In the genomic region with DNA sequence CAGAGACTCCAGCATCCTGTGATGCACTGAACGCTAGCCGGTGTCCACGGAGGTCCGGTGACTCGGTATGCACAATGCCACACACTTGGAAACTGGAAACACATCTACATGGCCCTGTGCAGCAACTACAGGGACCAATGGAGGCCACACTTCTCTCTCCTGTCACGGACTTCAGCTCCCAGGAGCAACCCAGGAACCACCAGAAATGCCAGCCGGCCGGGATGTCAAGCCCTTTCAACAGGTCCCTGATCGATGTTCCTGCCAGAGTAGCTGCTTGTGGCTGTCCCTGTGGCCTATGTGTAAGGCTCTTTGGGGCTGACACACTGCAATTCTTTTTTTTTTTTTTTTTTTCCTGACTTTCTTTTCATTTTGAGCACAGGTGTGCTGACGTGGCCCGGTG, we compare ENCODE assay signal across 24 mouse cellular contexts. TPM values are rescaled to one million over a fixed set of nuclear protein-coding genes. Genes with fewer than 3 reads are reported as not detected.
A peak's percentile ranks its signal among the peaks of the same experiment; 100 is the strongest.
DNase-seq lines count a peak whose midpoint lies in the region; ATAC-seq and TF ChIP-seq lines count a peak whose summit lies in the region.
"Had no signal": no experiment of that assay in that cellular context is flagged by ENCODE, and none has a peak within 500 bp of the region (broad histone marks: within the 10 kb centered on the region; RNA-seq: fewer than 3 reads in every experiment).

No protein-coding gene starts in this region.

- H3K4me2 ChIP-seq in forebrain, embryonic 14.5 days (ENCODE audit: low read length) = no peak overlapping the region
- H3K4me2 ChIP-seq in kidney, embryonic 15.5 days = 0 out of 2 replicates have a peak overlapping the region, but pooled peaks have one; percentile 55
- no peak overlapping the region for H3K4me2 ChIP-seq in kidney, embryonic 16.5 days (replicated peaks; ENCODE audit: low read depth, low read length)

- no peak overlapping the region for H3K4me3 ChIP-seq in forebrain, embryonic 14.5 days (ENCODE audit: low read depth, low read length)
- H3K4me3 ChIP-seq in forebrain, embryonic 10.5 days = no peak overlapping the region
- H3K4me3 ChIP-seq in kidney, embryonic 15.5 days (replicated peaks) = no peak overlapping the region
- H3K4me3 ChIP-seq in kidney, embryonic 16.5 days (ENCODE audit: low read length) = no peak overlapping the region
- peak overlapping the region in 1 of 2 experiments; percentile 72; a peak in 2 of 4 replicates for H3K4me3 ChIP-seq in MEL (ENCODE audit: control insufficient read depth in 1 of 2, insufficient read depth in 1 of 2, low read depth in 2 of 2, low read length in 2 of 2)
- H3K4me3 ChIP-seq: erythroblast, embryonic 14.5 days; heart, adult 2 months had no signal

- no peak for TF ChIP-seq RAD21 in MEL (IDR thresholded peaks at IDR 0.05; ENCODE audit: low read depth, low read length)

- TF ChIP-seq CTCF in MEL (IDR thresholded peaks at IDR 0.05 in 2 of 3, conservative IDR thresholded peaks at IDR 0.05 in 1 of 3; ENCODE audit: control insufficient read depth in 1 of 3, insufficient read depth in 1 of 3, low read depth in 2 of 3, low read length in 3 of 3, poor library complexity in 1 of 3, severe bottlenecking in 1 of 3) = no peak

- no peaks in the 10 kb centered on the region; the same call in 1 of the 2 replicates for H3K79me2 ChIP-seq in MEL (ENCODE audit: control insufficient read depth, insufficient read depth, low read length, poor library complexity)

- H3K27me3 ChIP-seq in forebrain, embryonic 14.5 days (replicated peaks; ENCODE audit: control insufficient read depth, insufficient read depth, low read length) = no peaks in the 10 kb centered on the region
- H3K27me3 ChIP-seq in forebrain, embryonic 10.5 days (ENCODE audit: poor library complexity, severe bottlenecking) = peaks cover 27% of the 10 kb centered on the region
- H3K27me3 ChIP-seq in kidney, embryonic 15.5 days = peaks cover 32% of the 10 kb centered on the region
- peaks cover 19% of the 10 kb centered on the region for H3K27me3 ChIP-seq in kidney, embryonic 16.5 days (ENCODE audit: insufficient read depth, low read length)
- no peaks in the 10 kb centered on the region for H3K27me3 ChIP-seq in MEL (ENCODE audit: control insufficient read depth in 1 of 2, insufficient read depth in 2 of 2, low read length in 2 of 2)

- H3K36me3 ChIP-seq in forebrain, embryonic 14.5 days (ENCODE audit: control insufficient read depth, insufficient read depth, low read length) = no peaks in the 10 kb centered on the region
- H3K36me3 ChIP-seq in forebrain, embryonic 10.5 days (replicated peaks) = no peaks in the 10 kb centered on the region
- H3K36me3 ChIP-seq in kidney, embryonic 15.5 days = no peaks in the 10 kb centered on the region
- H3K36me3 ChIP-seq in kidney, embryonic 16.5 days (ENCODE audit: insufficient read depth, low read length) = no peaks in the 10 kb centered on the region
- H3K36me3 ChIP-seq in MEL (ENCODE audit: control insufficient read depth in 1 of 2, insufficient read depth in 2 of 2, low read length in 2 of 2) = peaks cover 0 to 15% of the 10 kb centered on the region in 2 experiments; a peak in 2 of 4 replicates
- H3K36me3 ChIP-seq: embryonic facial prominence, embryonic 10.5 days; embryonic facial prominence, embryonic 13.5 days; forebrain, embryonic 15.5 days; heart, embryonic 10.5 days; heart, embryonic 13.5 days; hindbrain, embryonic 13.5 days had no signal

- TF ChIP-seq POLR2A in MEL (IDR thresholded peaks at IDR 0.05; ENCODE audit: control insufficient read depth in 1 of 2, insufficient read depth in 1 of 2, low read depth in 1 of 2, low read length in 2 of 2, poor library complexity in 1 of 2) = no peak

- no peak for ATAC-seq in forebrain, embryonic 14.5 days
- ATAC-seq in kidney, embryonic 15.5 days (replicated peaks; ENCODE audit: low FRiP score) = no peak
- ATAC-seq in kidney, embryonic 16.5 days (ENCODE audit: low FRiP score, low TSS enrichment) = no peak
- ATAC-seq: CD4-positive, CD25-positive, alpha-beta regulatory T cell, adult 4 months; intestine, postnatal 0 days; Patski had no signal

- H3K9ac ChIP-seq in forebrain, embryonic 14.5 days (ENCODE audit: low read length) = 0 out of 2 replicates have a peak overlapping the region, but pooled peaks have one; percentile 26
- no peak overlapping the region for H3K9ac ChIP-seq in kidney, embryonic 15.5 days
- H3K9ac ChIP-seq in kidney, embryonic 16.5 days (replicated peaks; ENCODE audit: low read length) = no peak overlapping the region
- peak overlapping the region; percentile 67; the same call in 1 of the 2 replicates for H3K9ac ChIP-seq in MEL (ENCODE audit: control insufficient read depth, low read depth, low read length, poor library complexity, severe bottlenecking)
- H3K9ac ChIP-seq: heart, embryonic 13.5 days had no signal

- H3K4me1 ChIP-seq in forebrain, embryonic 14.5 days (ENCODE audit: control insufficient read depth, insufficient read depth, low read length) = peaks cover 3% of the 10 kb centered on the region; the same call in 1 of the 2 replicates
- peaks cover 9% of the 10 kb centered on the region for H3K4me1 ChIP-seq in forebrain, embryonic 10.5 days
- peaks cover 32% of the 10 kb centered on the region for H3K4me1 ChIP-seq in kidney, embryonic 15.5 days
- H3K4me1 ChIP-seq in kidney, embryonic 16.5 days (ENCODE audit: insufficient read depth, low read length) = peaks cover 15% of the 10 kb centered on the region
- peaks cover 7 to 22% of the 10 kb centered on the region in 2 experiments for H3K4me1 ChIP-seq in MEL (ENCODE audit: control insufficient read depth in 1 of 2, insufficient read depth in 2 of 2, low read length in 2 of 2)

- TF ChIP-seq EP300 in MEL (IDR thresholded peaks at IDR 0.05; ENCODE audit: low read depth in 1 of 2, low read length in 2 of 2) = no peak

- H3K9me3 ChIP-seq in forebrain, embryonic 14.5 days (replicated peaks; ENCODE audit: control insufficient read depth, low read length) = no peaks in the 10 kb centered on the region
- H3K9me3 ChIP-seq in forebrain, embryonic 10.5 days = no peaks in the 10 kb centered on the region
- no peaks in the 10 kb centered on the region for H3K9me3 ChIP-seq in kidney, embryonic 15.5 days (replicated peaks)
- no peaks in the 10 kb centered on the region for H3K9me3 ChIP-seq in kidney, embryonic 16.5 days (ENCODE audit: low read length)
- H3K9me3 ChIP-seq in MEL (replicated peaks; ENCODE audit: insufficient read depth, low read length) = no peaks in the 10 kb centered on the region
- H3K9me3 ChIP-seq: embryonic facial prominence, embryonic 10.5 days; embryonic facial prominence, embryonic 13.5 days; forebrain, embryonic 15.5 days; heart, embryonic 10.5 days; heart, embryonic 13.5 days; hindbrain, embryonic 13.5 days had no signal

- 76% methylated on average over 11 of the region's 11 CpGs for WGBS in forebrain, embryonic 14.5 days
- 78% methylated on average over 11 of the region's 11 CpGs for WGBS in forebrain, embryonic 10.5 days
- 67% methylated on average over 11 of the region's 11 CpGs for WGBS in kidney, embryonic 15.5 days
- WGBS in kidney, embryonic 16.5 days = 63% methylated on average over 11 of the region's 11 CpGs

- H3K27ac ChIP-seq in forebrain, embryonic 14.5 days (ENCODE audit: low read depth, low read length) = no peak overlapping the region
- no peak overlapping the region for H3K27ac ChIP-seq in forebrain, embryonic 10.5 days
- no peak overlapping the region for H3K27ac ChIP-seq in kidney, embryonic 15.5 days
- H3K27ac ChIP-seq in kidney, embryonic 16.5 days (ENCODE audit: low read length) = no peak overlapping the region
- H3K27ac ChIP-seq in MEL (ENCODE audit: control insufficient read depth, low read depth, low read length) = peak overlapping the region; percentile 97
- H3K27ac ChIP-seq: embryonic facial prominence, embryonic 10.5 days; embryonic facial prominence, embryonic 13.5 days; forebrain, embryonic 15.5 days; heart, adult 2 months; heart, embryonic 10.5 days; heart, embryonic 13.5 days; hindbrain, embryonic 13.5 days had no signal

- DNase-seq in forebrain, embryonic 14.5 days (ENCODE audit: low spot score) = no peak
- no peak for DNase-seq in forebrain, embryonic 10.5 days (ENCODE audit: extremely low spot score, low spot score)
- DNase-seq in MEL (ENCODE audit: low read depth, low spot score) = peak; percentile 38
- DNase-seq in lung, postnatal 4 days = no peak
- no peak for DNase-seq in spleen, postnatal 10 days (ENCODE audit: low spot score in 2 of 2)
- DNase-seq: adrenal gland, postnatal 10 days; cerebellum, adult 9-10 months; cerebellum, postnatal 14 days; gastrocnemius, postnatal 10 days; gastrocnemius, postnatal 36 days; heart, adult 2 months; heart, postnatal 4 days had no signal

RNA-seq across cellular contexts. Expression of gene Adgrd1, which starts 32.4 kb away (rescaled TPM):
- 0.12 and 0.15 TPM in 2 replicates for polyA plus RNA-seq in forebrain, embryonic 14.5 days (2014; fragmentation: Nextera tagmentation; extraction: Ambion mirVana)
- polyA plus RNA-seq in forebrain, embryonic 10.5 days (2016; fragmentation: Nextera tagmentation; extraction: Ambion mirVana) = 0.02 TPM in 1 of 2 replicates, not detected in the other
- 1.4 and 1.8 TPM in 2 replicates for polyA plus RNA-seq in kidney, embryonic 15.5 days (2015; fragmentation: Nextera tagmentation; extraction: Ambion mirVana)
- 1.2 and 1.7 TPM in 2 replicates for polyA plus RNA-seq in kidney, embryonic 16.5 days (2015; fragmentation: Nextera tagmentation; extraction: Ambion mirVana)
- total RNA-seq in MEL (2012; rRNA removed) = 0.27 and 0.29 TPM in 2 replicates
- polyA plus RNA-seq in MEL (2012; ENCODE audit: insufficient read depth in 1 of 2, insufficient read length in 2 of 2, low read depth in 1 of 2, low replicate concordance in 2 of 2, missing spikeins in 1 of 2) = under 1 TPM in 1 of 2 experiments, not detected in 1; 0.56 TPM
- polyA plus RNA-seq: embryonic facial prominence, embryonic 10.5 days; erythroblast, embryonic 14.5 days had no signal

RNA-seq across cellular contexts. Expression of gene Ran, which starts 44.3 kb away (rescaled TPM):
- polyA plus RNA-seq in forebrain, embryonic 14.5 days (2014; fragmentation: Nextera tagmentation; extraction: Ambion mirVana) = 595 and 632 TPM in 2 replicates
- polyA plus RNA-seq in forebrain, embryonic 10.5 days (2016; fragmentation: Nextera tagmentation; extraction: Ambion mirVana) = 1,091 and 1,094 TPM in 2 replicates
- 657 and 728 TPM in 2 replicates for polyA plus RNA-seq in kidney, embryonic 15.5 days (2015; fragmentation: Nextera tagmentation; extraction: Ambion mirVana)
- polyA plus RNA-seq in kidney, embryonic 16.5 days (2015; fragmentation: Nextera tagmentation; extraction: Ambion mirVana) = 613 and 614 TPM in 2 replicates
- total RNA-seq in MEL (2012; rRNA removed) = 950 and 1,019 TPM in 2 replicates
- 1,000 to 10,000 TPM in 1 of 2 experiments, 10 to 100 TPM in 1; 91.6 to 2,479 TPM for polyA plus RNA-seq in MEL (2012; ENCODE audit: insufficient read depth in 1 of 2, insufficient read length in 2 of 2, low read depth in 1 of 2, low replicate concordance in 2 of 2, missing spikeins in 1 of 2)

RNA-seq across cellular contexts. Expression of gene Stx2, which starts 55.8 kb away (rescaled TPM):
- polyA plus RNA-seq in forebrain, embryonic 14.5 days (2014; fragmentation: Nextera tagmentation; extraction: Ambion mirVana) = 13.9 and 16.9 TPM in 2 replicates
- polyA plus RNA-seq in forebrain, embryonic 10.5 days (2016; fragmentation: Nextera tagmentation; extraction: Ambion mirVana) = 24.9 and 25.3 TPM in 2 replicates
- 35.0 and 36.6 TPM in 2 replicates for polyA plus RNA-seq in kidney, embryonic 15.5 days (2015; fragmentation: Nextera tagmentation; extraction: Ambion mirVana)
- polyA plus RNA-seq in kidney, embryonic 16.5 days (2015; fragmentation: Nextera tagmentation; extraction: Ambion mirVana) = 36.7 and 43.6 TPM in 2 replicates
- 69.0 and 84.8 TPM in 2 replicates for total RNA-seq in MEL (2012; rRNA removed)
- 10 to 100 TPM in 1 of 2 experiments, not detected in 1; 97.1 TPM for polyA plus RNA-seq in MEL (2012; ENCODE audit: insufficient read depth in 1 of 2, insufficient read length in 2 of 2, low read depth in 1 of 2, low replicate concordance in 2 of 2, missing spikeins in 1 of 2)

Comparison
In these comparisons a context has a peak if more than half of its experiments do, and no peak if none do; other contexts are left out.
1. H3K9ac ChIP-seq: peak in forebrain, embryonic 14.5 days (single experiment) and MEL (single experiment); none in kidney, embryonic 15.5 days (single experiment) and kidney, embryonic 16.5 days (single experiment).